Mouse (Mus musculus): ENCODE results near the gene Cox4i2. TPM values are rescaled to one million over a fixed set of nuclear protein-coding genes. Genes with fewer than 3 reads are reported as not detected.
A peak's percentile ranks its signal among the peaks of the same experiment; 100 is the strongest.

The Cox4i2 gene
- 10 to 100 TPM; 12.2 to 16.8 TPM for total RNA-seq (2021)

GRCm38 (mm10) chr2:152753944-152754711, at the start of gene Cox4i2:
Cox4i2 (plus strand) TSS chr2:152754173.
- intact Hi-C loops (cut with DNase I): no loop called here
- DNase-seq (ENCODE audit: low spot score): no peak

- no peak for DNase-seq (ENCODE audit: low spot score)
- intact Hi-C loops (cut with DNase I): no loop called here
Observed at GRCm38 (mm10) chr2:152704256-152704605, 49.7 kb upstream of the Cox4i2 start.

- intact Hi-C loops (cut with DNase I): no loop called here
Observed at GRCm38 (mm10) chr2:152704811-152705370, 49.1 kb upstream of the Cox4i2 start.

GRCm38 (mm10) chr2:152705993-152706571, 47.9 kb upstream of the Cox4i2 start:
- DNase-seq (ENCODE audit: low spot score): peak; percentile 77
- intact Hi-C loops (cut with DNase I): no loop called here

More at GRCm38 (mm10) chr2:152704811-152705370, 49.1 kb upstream of the Cox4i2 start:
- DNase-seq (ENCODE audit: low spot score): no peak

GRCm38 (mm10) chr2:152707186-152707585, 46.8 kb upstream of the Cox4i2 start:
- no peak for DNase-seq (ENCODE audit: low spot score)
- intact Hi-C loops (cut with DNase I): loop anchor here (1.0 kb wide), 1 partner anchor 32 kb away; no protein-coding TSS in a partner anchor

- DNase-seq (ENCODE audit: low spot score): peak; percentile 96
- intact Hi-C loops (cut with DNase I): loop anchor here (1.0 to 2.0 kb wide), 2 partner anchors 15 to 32 kb away; no protein-coding TSS in a partner anchor
Observed at GRCm38 (mm10) chr2:152707627-152708026, 46.3 kb upstream of the Cox4i2 start.

GRCm38 (mm10) chr2:152709066-152709465, 44.9 kb upstream of the Cox4i2 start:
- intact Hi-C loops (cut with DNase I): loop anchor here (2.0 kb wide), 1 partner anchor 14 kb away; no protein-coding TSS in a partner anchor
- no peak for DNase-seq (ENCODE audit: low spot score)

GRCm38 (mm10) chr2:152716241-152716772, 37.7 kb upstream of the Cox4i2 start:
- DNase-seq (ENCODE audit: low spot score): no peak
- intact Hi-C loops (cut with DNase I): no loop called here

- no peak for DNase-seq (ENCODE audit: low spot score)
- intact Hi-C loops (cut with DNase I): no loop called here
Observed at GRCm38 (mm10) chr2:152717652-152718051, 36.3 kb upstream of the Cox4i2 start.

GRCm38 (mm10) chr2:152718076-152718475, 35.9 kb upstream of the Cox4i2 start:
- intact Hi-C loops (cut with DNase I): no loop called here
- no peak for DNase-seq (ENCODE audit: low spot score)

GRCm38 (mm10) chr2:152723651-152724331, 30.2 kb upstream of the Cox4i2 start:
- peak; percentile 79 for DNase-seq (ENCODE audit: low spot score)
- intact Hi-C loops (cut with DNase I): loop anchor here (2.0 kb wide), 1 partner anchor 15 kb away; no protein-coding TSS in a partner anchor

- no peak for DNase-seq (ENCODE audit: low spot score)
- intact Hi-C loops (cut with DNase I): no loop called here
Observed at GRCm38 (mm10) chr2:152724332-152724723, 29.6 kb upstream of the Cox4i2 start.

GRCm38 (mm10) chr2:152725178-152725750, 28.7 kb upstream of the Cox4i2 start:
- intact Hi-C loops (cut with DNase I): no loop called here
- DNase-seq (ENCODE audit: low spot score): no peak

GRCm38 (mm10) chr2:152726213-152726612, 27.8 kb upstream of the Cox4i2 start:
- DNase-seq (ENCODE audit: low spot score): no peak
- intact Hi-C loops (cut with DNase I): no loop called here

- intact Hi-C loops (cut with DNase I): no loop called here
Observed at GRCm38 (mm10) chr2:152726751-152727335, 27.1 kb upstream of the Cox4i2 start.

GRCm38 (mm10) chr2:152727795-152728510, 26.0 kb upstream of the Cox4i2 start:
- DNase-seq (ENCODE audit: low spot score): peak; percentile 73
- intact Hi-C loops (cut with DNase I): no loop called here

More at GRCm38 (mm10) chr2:152726751-152727335, 27.1 kb upstream of the Cox4i2 start:
- peak; percentile 55 for DNase-seq (ENCODE audit: low spot score)

GRCm38 (mm10) chr2:152728594-152728993, 25.4 kb upstream of the Cox4i2 start:
- no peak for DNase-seq (ENCODE audit: low spot score)
- intact Hi-C loops (cut with DNase I): no loop called here

- DNase-seq (ENCODE audit: low spot score): no peak
- intact Hi-C loops (cut with DNase I): no loop called here
Observed at GRCm38 (mm10) chr2:152729013-152729635, 24.8 kb upstream of the Cox4i2 start.

Data from heart, postnatal 25 days (tissue).